Mouse (Mus musculus) lung, postnatal 36 days (tissue): ENCODE data around the gene Eif1.
"Not testable (repeated sequence)": the region's sequence is repeated elsewhere in the genome, so short reads cannot be mapped to it uniquely, and the experiment has no call there.

Source experiments
- DNase-seq: peaks from one replicate; pipeline ENCODE4 v3.0.0; 2022; ENCODE audit warnings: mixed read lengths

Gene Eif1

DNA sequence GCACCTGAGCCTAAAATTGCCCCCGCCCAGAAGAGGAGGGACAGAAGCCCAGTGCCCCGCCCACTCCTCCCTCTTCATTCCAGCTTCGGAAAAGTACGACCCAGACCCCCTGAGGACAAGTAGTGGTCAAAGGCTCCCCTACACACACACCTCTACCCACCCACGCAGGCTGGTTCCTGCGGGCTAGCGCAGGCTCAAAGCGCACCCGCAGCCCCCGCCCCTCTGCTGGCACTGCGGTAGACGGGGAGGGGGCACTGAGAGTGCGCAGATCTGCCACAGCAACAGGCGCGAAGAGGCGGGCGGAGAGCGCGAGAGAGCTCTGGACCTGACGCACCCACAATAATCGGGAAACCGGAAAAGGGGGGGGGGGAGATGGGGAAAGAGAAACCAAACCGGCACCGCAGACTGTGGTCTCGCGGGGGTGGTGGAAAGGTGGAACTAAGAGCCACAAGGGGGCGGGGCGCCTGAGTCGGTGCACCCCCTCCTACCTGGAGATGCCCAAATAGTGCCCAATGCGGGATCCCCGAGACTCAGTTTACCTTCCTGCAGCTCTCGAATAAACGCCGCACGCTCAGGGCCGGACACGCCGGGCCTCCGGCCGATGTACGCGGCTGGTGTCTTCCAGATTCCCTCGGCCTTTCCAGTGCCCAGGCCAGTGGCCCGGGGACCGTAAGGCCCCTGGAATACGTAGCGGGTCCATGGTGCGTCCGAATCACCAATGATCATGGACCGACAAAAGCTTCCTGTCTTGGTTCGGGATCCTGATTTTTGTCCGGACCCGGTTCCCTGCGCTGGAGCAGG lies 35.7 kb downstream of the Eif1 start:
- peak; percentile 66 for DNase-seq

DNA sequence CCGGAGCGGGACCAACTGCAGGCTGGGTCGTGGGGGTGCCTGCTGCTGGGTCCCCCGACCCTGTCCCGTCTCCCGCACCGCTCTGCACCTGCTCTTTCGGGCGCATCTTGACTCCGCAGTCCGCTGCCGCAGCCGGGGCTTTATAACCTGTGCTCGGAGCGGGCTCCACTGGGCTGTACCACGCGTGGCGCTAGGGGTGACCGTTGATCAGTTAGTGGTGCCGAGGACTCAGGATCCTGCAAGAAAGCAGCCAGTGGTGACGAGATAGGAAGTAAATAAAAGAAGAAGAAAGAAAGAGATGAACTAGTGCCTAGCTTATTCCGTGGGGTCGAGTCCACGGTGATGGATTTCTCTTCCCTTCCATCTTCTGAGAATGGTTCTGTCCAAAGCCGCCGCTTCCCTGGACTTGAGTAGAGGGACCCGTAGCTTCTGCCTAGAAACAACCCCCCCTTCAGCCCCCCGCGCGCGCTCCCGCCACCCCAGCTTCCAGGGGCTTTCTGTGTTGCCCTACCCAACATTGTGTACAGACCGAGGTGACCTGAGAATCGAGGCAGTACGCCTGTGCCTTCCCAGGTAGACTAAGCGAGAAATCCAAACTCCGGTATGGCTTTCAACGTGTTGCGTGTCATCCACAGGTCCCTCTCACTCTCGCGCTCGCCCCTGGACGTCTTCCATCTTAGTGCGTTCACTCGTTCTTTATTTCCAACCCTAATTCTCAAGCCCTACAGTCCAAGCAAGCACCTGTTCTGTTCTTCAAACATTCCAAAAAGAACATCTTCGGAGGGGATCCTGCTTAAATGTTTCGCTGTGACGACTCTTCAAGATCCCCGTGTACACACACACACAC lies 36.5 kb downstream of the Eif1 start, which contains the start of gene Hap1:
Hap1 (minus strand) TSS at position 157 of the 847 bp plus-strand sequence.
- peak; percentile 79 for DNase-seq

DNA sequence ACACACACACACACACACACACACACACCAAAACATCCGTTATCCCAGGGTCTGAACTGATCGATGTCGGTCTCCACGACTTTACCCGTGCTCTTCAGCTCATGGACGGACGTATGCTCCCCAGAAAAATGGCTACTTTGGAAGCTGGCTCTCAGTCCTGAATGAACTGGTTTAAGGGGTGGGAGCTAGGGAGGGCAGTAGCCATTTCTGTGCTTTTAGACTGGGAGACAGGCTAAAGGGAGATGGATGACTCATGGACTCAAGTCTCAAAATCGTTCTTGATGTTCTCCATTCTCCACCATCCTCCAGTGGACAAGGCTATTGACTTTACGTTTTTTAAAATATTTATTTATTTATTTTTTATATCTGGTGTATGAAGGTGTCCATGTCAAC lies 37.1 kb downstream of the Eif1 start:
- DNase-seq: no peak

DNA sequence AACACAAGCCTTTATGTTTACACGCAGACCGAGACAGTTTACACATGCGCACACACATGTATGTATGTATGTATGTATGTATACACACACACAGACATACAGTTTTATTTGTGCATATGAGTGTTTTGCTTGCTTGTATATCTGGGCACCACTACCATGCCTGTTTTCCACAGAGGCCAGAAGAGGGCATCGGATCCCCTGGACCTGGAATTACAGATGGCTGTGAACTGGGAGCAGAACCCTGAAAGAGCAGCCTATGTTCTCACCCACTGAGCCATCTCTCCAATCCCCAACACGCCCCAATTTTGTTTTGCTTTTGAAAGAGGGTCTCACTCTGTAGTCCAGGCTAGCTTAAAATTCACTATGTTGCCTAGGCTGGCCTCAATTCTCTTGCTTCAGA lies 37.7 kb downstream of the Eif1 start:
- DNase-seq: no peak

DNA sequence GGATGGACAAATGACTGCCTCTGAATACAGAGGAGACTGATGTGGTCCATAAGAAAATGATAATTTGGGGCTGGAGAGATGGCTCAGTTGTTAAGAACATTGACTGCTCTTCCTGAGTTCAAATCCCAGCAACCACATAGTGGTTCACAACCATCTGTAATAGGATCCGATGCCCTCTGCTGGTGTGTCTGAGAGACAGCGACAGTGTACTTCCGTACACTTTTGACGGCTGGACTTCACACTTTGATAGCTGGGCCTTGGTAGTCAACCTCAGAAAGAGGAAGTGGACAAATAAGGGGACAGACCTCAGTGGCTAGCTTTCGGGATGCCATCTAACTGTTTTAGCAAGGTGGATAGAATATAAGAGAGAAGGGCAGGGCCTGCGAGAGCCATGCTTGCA lies 40.5 kb downstream of the Eif1 start:
- DNase-seq: no peak

DNA sequence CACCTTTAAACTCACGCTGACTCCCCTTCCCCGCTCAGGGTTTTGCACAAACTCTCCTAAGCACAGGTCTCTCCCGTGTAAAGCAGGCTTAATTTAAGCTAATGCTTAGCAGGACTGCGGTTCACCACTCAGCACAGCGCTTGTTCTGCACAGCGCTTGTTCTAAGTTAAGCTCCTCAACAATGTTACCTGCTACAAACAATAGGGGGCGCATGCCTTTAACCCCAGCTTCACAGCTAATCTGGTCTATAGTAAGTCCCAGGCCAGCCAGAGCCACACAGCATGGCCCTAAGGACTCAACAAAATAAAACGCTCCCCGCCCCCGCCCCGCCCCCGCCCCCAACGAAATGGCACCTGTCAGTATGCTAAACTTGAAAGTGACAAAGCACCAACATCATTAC lies 41.4 kb downstream of the Eif1 start:
- not testable (repeated sequence) for DNase-seq

DNA sequence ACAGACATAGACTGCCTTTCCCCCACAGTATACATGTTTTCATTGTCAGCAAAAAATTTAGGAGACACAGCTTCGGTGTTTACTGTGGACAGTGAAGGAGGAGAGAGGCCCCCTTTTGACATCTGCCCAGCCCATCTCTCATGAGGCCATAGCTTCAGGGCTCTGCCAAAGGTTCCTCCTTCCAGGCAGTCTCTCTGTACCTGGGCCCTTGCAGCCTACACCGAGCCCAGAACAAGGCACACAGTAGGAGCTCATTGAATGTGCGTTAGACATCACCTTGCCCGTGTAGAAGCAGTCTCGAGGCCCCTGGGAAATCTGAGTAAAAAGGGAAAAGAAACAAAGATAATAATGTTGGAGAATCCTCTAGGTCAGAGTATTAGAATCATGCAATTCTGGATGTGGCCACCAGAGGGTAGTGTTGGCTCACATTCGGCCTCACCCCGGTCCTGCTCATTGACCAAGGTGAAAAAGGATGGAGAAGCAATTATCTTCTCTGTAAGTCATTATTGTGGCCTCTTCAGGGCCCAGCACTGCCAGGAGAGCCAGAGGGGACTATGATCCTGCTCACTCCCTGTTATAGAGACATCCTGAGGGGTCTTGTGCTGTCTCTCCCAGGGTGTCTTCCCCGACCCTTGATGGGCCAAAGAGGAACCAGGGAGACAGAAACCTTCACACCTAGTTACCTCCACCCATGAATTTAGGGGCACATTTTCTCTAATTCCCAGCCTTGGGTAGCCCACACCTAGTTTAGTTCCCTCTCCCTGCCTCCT lies 42.7 kb downstream of the Eif1 start:
- DNase-seq: peak; percentile 87

DNA sequence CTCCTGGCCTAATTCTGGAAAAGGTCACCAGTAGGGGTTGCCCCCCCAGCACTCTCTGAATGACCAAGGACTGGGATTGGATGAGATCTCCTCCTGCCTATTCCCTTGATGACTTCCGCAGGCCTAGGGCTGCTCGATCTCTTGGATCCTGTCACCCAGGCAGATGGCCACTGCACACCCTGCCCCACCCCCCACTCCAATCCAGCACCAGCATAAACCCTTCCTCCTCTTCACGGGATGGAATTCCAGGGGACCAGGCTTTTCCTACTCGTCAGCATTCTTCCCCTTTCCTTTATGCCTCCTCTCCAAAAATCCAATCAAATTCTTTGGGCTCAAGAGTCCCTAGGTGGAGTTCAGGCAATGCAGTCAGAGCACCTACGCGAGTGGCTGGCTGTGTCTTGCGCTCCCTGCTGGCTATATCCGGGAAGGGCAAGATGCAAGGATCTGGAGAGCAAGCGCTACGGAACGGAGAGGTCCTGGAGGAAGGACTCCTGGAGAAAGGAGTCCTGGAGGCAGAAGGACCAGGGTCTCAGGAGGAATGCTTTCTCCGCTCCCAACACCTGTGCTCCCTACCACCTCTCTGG lies 43.4 kb downstream of the Eif1 start:
- DNase-seq: peak; percentile 88

DNA sequence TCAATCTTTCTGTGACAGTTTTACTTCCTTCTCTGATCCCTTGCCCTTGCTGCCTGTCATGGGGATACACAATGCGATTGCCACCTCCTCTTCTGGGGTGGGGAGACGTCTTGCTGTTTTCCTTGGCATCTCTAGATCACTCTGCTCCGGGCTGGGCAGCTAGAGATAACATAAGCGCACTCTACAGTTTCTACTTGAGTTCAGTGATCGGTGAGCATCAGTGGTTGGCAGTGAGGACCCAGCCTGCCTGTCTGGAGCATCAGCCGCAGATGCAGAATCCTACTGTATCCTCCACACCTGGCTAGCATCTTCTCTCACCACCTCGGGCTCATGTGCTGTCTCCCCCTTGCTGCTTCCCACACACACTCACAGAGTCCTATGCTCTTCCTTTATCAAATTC lies 49.5 kb downstream of the Eif1 start:
- no peak for DNase-seq

DNA sequence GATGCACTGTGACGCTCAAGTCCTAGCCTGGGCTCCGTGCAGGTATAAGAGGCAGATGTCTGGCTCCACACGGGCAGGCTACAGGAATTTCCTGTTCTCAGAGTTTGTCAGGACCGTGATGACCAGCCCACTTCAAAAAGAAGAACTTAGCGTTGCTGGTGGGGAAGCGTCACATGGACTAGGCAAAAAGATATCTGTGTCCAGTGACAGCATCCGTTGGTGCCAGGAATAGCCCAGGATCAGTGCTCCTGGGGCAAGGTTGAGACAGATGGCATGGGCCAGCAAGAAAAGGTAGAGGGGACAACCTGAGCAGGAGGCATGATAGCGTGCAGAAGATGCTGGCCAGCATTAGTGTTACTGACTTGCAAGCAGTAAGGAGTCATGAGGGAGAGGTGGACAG lies 50.1 kb downstream of the Eif1 start:
- DNase-seq: no peak
